Mouse (Mus musculus) right cerebral cortex, adult 2 months (tissue): ENCODE measurements at regions not wholly inside any gene's neighbourhood (a gene's known extent, or its start where the extent isn't known, plus 50 kb on each side); places are given as distances from the start of the nearest gene placed in this dataset.
A peak's percentile ranks its signal among the peaks of the same experiment; 100 is the strongest.

Source experiments
- DNase-seq, 2 experiments: peaks; one replicate each; pipeline ENCODE4 v3.0.0; 2021 to 2022; ENCODE audit warnings: low spot score in 2 of 2

GRCm38 (mm10) chr10:122194139-122194538 is 97.0 kb upstream of the Rxylt1 start:
- no peak for DNase-seq

GRCm38 (mm10) chr10:122193343-122193742 is 96.2 kb upstream of the Rxylt1 start:
- peak; percentile 43 to 58 for DNase-seq

- peak; percentile 12 to 25 for DNase-seq
These were observed 88.1 kb upstream of the Rxylt1 start for GRCm38 (mm10) chr10:122185152-122185745.

GRCm38 (mm10) chr10:122183025-122183424 is 85.9 kb upstream of the Rxylt1 start:
- peak; percentile 38 to 47 for DNase-seq

- DNase-seq = no peak
These were observed 51.9 kb upstream of the Rxylt1 start for GRCm38 (mm10) chr10:122149038-122149437.

GRCm38 (mm10) chr10:122148609-122149008 is 51.4 kb upstream of the Rxylt1 start:
- no peak for DNase-seq
